Mouse (Mus musculus): Measurements from ENCODE around the gene Rbm18. TPM values are rescaled to one million over a fixed set of nuclear protein-coding genes. Genes with fewer than 3 reads are reported as not detected.

The Rbm18 gene
- polyA plus RNA-seq, 2 experiments from 2014 or later, result 50.5 to 61.5 TPM

DNA sequence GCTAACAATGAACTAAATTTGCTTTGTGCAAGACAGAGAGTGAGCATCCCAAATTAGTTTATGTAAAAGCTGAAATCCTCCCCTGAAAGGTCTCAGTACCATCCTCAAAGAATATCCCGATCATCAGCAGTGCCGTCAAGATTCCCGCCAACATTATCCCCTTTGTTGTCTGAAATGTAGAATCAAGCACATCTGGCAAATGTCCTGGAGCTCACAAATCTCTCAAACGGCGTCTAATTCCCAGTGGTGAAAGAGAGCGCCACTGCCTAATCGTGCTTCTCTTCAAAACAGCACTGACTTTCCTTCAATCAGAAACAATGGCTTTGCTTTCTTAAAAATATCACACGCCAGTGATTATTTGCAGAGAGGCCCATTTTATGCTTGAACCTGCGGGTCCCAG lies 69.4 kb downstream of the Rbm18 start:
- no peak for ATAC-seq

Other genes starting within 250 kb of the Rbm18 start
- not detected for gene Ttll11, start 156.9 kb downstream of the Rbm18 start, polyA plus RNA-seq (2017; shearing (Covaris generic))
- 100 to 1,000 TPM; 177 to 185 TPM for gene Ndufa8, start 87.4 kb downstream of the Rbm18 start, polyA plus RNA-seq (2017; shearing (Covaris generic))
- not detected for gene Morn5, start 87.3 kb downstream of the Rbm18 start, polyA plus RNA-seq (2017; shearing (Covaris generic))
- gene Lhx6, start 31.4 kb downstream of the Rbm18 start, polyA plus RNA-seq (2017; shearing (Covaris generic)), result not detected
- 10 to 100 TPM; 11.5 to 14.9 TPM for gene Mrrf, start 384 bp downstream of the Rbm18 start, polyA plus RNA-seq (2017; shearing (Covaris generic))
- 1 to 10 TPM; 1.2 to 2.9 TPM for gene Ptgs1, start 93.7 kb upstream of the Rbm18 start, polyA plus RNA-seq (2017; shearing (Covaris generic))
- gene Olfr338, start 236.7 kb upstream of the Rbm18 start, polyA plus RNA-seq (2017; shearing (Covaris generic)), result under 1 TPM in 1 of 2 experiments, not detected in 1; 0.11 TPM